Mouse (Mus musculus) ES-E14 (cell line): ENCODE results near the gene Gpr15.

ENCODE experiments used
- HCFC1 ChIP-seq: IDR thresholded peaks from 2 replicates; pipeline ENCODE4 v1.6.1; 2012; ENCODE audit warnings: low read length, inconsistent platforms, borderline replicate concordance; ENCODE audit not compliant: insufficient read depth
- MAFK ChIP-seq: IDR thresholded peaks from 2 replicates; pipeline ENCODE4 v1.6.1; 2014; ENCODE audit warnings: mild to moderate bottlenecking, low read depth, low read length, inconsistent platforms; ENCODE audit not compliant: insufficient read depth
- ZC3H11A ChIP-seq: IDR thresholded peaks from 2 replicates; pipeline ENCODE4 v1.6.1; 2012; ENCODE audit warnings: low read depth, mild to moderate bottlenecking, inconsistent platforms, low read length, borderline replicate concordance
- ZNF384 ChIP-seq: IDR thresholded peaks from 2 replicates; pipeline ENCODE4 v1.6.1; 2012; ENCODE audit warnings: low read depth, low read length, inconsistent platforms

- TF ChIP-seq ZC3H11A, result no peak
- no peak for TF ChIP-seq ZNF384
- TF ChIP-seq MAFK, result no peak
- TF ChIP-seq HCFC1, result no peak
These were observed 50.3 kb downstream of the Gpr15 start for GRCm38 (mm10) chr16:58668586-58668985.
